Mouse (Mus musculus) adrenal gland, adult 18-20 months (tissue): Measurements from ENCODE around the gene Ankrd11. TPM values are rescaled to one million over a fixed set of nuclear protein-coding genes. Genes with fewer than 3 reads are reported as not detected.

Experiments used
- DNase-seq, 2 experiments: peaks; one replicate each; pipeline ENCODE4 v3.0.0; 2021 to 2022; ENCODE audit warnings: low spot score in 2 of 2
- total RNA-seq, 2 experiments: library from RNA; stranded (reverse); gene quantifications; 1 replicate in 1 of 2; 2 replicates in 1 of 2; pipeline ENCODE4 v1.2.3; 2021

Gene Ankrd11
- total RNA-seq, 2 experiments from 2014 or later, result 69.1 to 93.7 TPM

GRCm38 (mm10) chr8:122928631-122929224 is 113.3 kb downstream of the Ankrd11 start:
- no peak for DNase-seq

- no peak for DNase-seq
Measured at GRCm38 (mm10) chr8:122927841-122928240, 114.2 kb downstream of the Ankrd11 start.

- no peak for DNase-seq
Measured at GRCm38 (mm10) chr8:122926782-122927181, 115.3 kb downstream of the Ankrd11 start.

- DNase-seq, result no peak
Measured at GRCm38 (mm10) chr8:122925939-122926722, 115.9 kb downstream of the Ankrd11 start.

- no peak for DNase-seq
Measured at GRCm38 (mm10) chr8:122924091-122924490, 118.0 kb downstream of the Ankrd11 start.

GRCm38 (mm10) chr8:122923431-122924090 is 118.5 kb downstream of the Ankrd11 start:
- DNase-seq, result no peak

GRCm38 (mm10) chr8:122922945-122923344 is 119.1 kb downstream of the Ankrd11 start:
- no peak for DNase-seq

- no peak for DNase-seq
Measured at GRCm38 (mm10) chr8:122920890-122921289, 121.2 kb downstream of the Ankrd11 start.

- DNase-seq, result no peak
Measured at GRCm38 (mm10) chr8:122918438-122919107, 123.5 kb downstream of the Ankrd11 start.

- no peak for DNase-seq
Measured at GRCm38 (mm10) chr8:122917531-122918392, 124.3 kb downstream of the Ankrd11 start.

- no peak for DNase-seq
Measured at GRCm38 (mm10) chr8:122916766-122917165, 125.3 kb downstream of the Ankrd11 start.

- no peak for DNase-seq
Measured at GRCm38 (mm10) chr8:122912871-122913270, 129.2 kb downstream of the Ankrd11 start.

GRCm38 (mm10) chr8:122912150-122912549 is 129.9 kb downstream of the Ankrd11 start:
- no peak for DNase-seq

GRCm38 (mm10) chr8:122906463-122907021 is 135.5 kb downstream of the Ankrd11 start:
- peak; percentile 82 to 92 for DNase-seq

GRCm38 (mm10) chr8:122905346-122905745 is 136.7 kb downstream of the Ankrd11 start:
- DNase-seq, result peak in 1 of 2 experiments; percentile 49

GRCm38 (mm10) chr8:122904496-122904895 is 137.6 kb downstream of the Ankrd11 start:
- no peak for DNase-seq

GRCm38 (mm10) chr8:122903002-122903401 is 139.1 kb downstream of the Ankrd11 start:
- no peak for DNase-seq

GRCm38 (mm10) chr8:122902581-122902980 is 139.5 kb downstream of the Ankrd11 start:
- DNase-seq, result peak in 1 of 2 experiments; percentile 26

- DNase-seq, result no peak
Measured at GRCm38 (mm10) chr8:122901892-122902515, 140.1 kb downstream of the Ankrd11 start.

GRCm38 (mm10) chr8:122901476-122901875 is 140.6 kb downstream of the Ankrd11 start:
- no peak for DNase-seq
